In genomic region chr5:122547251-122547714, GRCm38 (mm10) we compare ENCODE assay signal across 7 mouse cellular contexts. TPM values are rescaled to one million over a fixed set of nuclear protein-coding genes. Genes with fewer than 3 reads are reported as not detected.
DNase-seq lines count a peak whose midpoint lies in the region; ATAC-seq and TF ChIP-seq lines count a peak whose summit lies in the region.

No protein-coding gene starts in this region.

- DNase-seq in urinary bladder, adult 18-20 months (ENCODE audit: low spot score in 2 of 2): peak; percentile 55 to 60
- DNase-seq in urinary bladder, adult 2 months (ENCODE audit: low spot score): no peak
- peak; percentile 60 for DNase-seq in adrenal gland, adult 8-10 months
- peak; percentile 88 for DNase-seq in lung, postnatal 10 days
- peak; percentile 17 for DNase-seq in thymus, postnatal 25 days

- 0 out of 2 replicates have a peak, but pooled peaks have one; percentile 13 for ATAC-seq in intestine, embryonic 16.5 days

- peaks cover 11% of the 10 kb centered on the region for H3K4me1 ChIP-seq in embryonic fibroblast, embryonic 13.5 days (ENCODE audit: control insufficient read depth, insufficient read depth, low read length)
- H3K4me1 ChIP-seq in intestine, embryonic 16.5 days (ENCODE audit: control insufficient read depth, insufficient read depth, low read length): peaks cover 17% of the 10 kb centered on the region

- no peak overlapping the region for H3K4me2 ChIP-seq in intestine, embryonic 16.5 days (ENCODE audit: low read depth, low read length)

- H3K4me3 ChIP-seq in embryonic fibroblast, embryonic 13.5 days (ENCODE audit: insufficient read depth, low read length): no peak overlapping the region
- H3K4me3 ChIP-seq in intestine, embryonic 16.5 days (ENCODE audit: low read length): no peak overlapping the region

- TF ChIP-seq CTCF in embryonic fibroblast, embryonic 13.5 days (IDR thresholded peaks at IDR 0.05; ENCODE audit: borderline replicate concordance, insufficient read depth, low read length): no peak

- no peaks in the 10 kb centered on the region for H3K27me3 ChIP-seq in intestine, embryonic 16.5 days (replicated peaks; ENCODE audit: control insufficient read depth, insufficient read depth, low read length)

- H3K9me3 ChIP-seq in intestine, embryonic 16.5 days (ENCODE audit: control insufficient read depth, low read length): no peaks in the 10 kb centered on the region

- no peak for TF ChIP-seq POLR2A in embryonic fibroblast, embryonic 13.5 days (IDR thresholded peaks at IDR 0.05; ENCODE audit: low read depth, low read length)

- WGBS in intestine, embryonic 16.5 days: 60% methylated on average over 7 of the region's 7 CpGs

- peak overlapping the region; percentile 18; the same call in 1 of the 2 replicates for H3K27ac ChIP-seq in embryonic fibroblast, embryonic 13.5 days (ENCODE audit: insufficient read depth, low read length)
- no peak overlapping the region for H3K27ac ChIP-seq in intestine, embryonic 16.5 days (ENCODE audit: low read length)

- no peak overlapping the region for H3K9ac ChIP-seq in intestine, embryonic 16.5 days (ENCODE audit: low read depth, low read length)

- H3K36me3 ChIP-seq in intestine, embryonic 16.5 days (ENCODE audit: control insufficient read depth, insufficient read depth, low read length): no peaks in the 10 kb centered on the region

RNA-seq across cellular contexts. Expression of gene Atp2a2, which starts 45.3 kb away (rescaled TPM):
- 339 and 500 TPM in 2 replicates for polyA plus RNA-seq in urinary bladder, adult 2 months (2012; rRNA removed)
- 100 to 1,000 TPM; 187 to 206 (median 196) TPM for total RNA-seq in adrenal gland, adult 8-10 months (2022)
- polyA plus RNA-seq in embryonic fibroblast, embryonic 13.5 days (2011; ENCODE audit: insufficient read length, low read depth, missing spikeins): 176 and 187 TPM in 2 replicates
- 20.4 and 27.2 TPM in 2 replicates for polyA plus RNA-seq in intestine, embryonic 16.5 days (2015; fragmentation: Nextera tagmentation; extraction: Ambion mirVana)
